Mouse (Mus musculus): Measurements from ENCODE around the gene Opn5.

Gene Opn5

DNA sequence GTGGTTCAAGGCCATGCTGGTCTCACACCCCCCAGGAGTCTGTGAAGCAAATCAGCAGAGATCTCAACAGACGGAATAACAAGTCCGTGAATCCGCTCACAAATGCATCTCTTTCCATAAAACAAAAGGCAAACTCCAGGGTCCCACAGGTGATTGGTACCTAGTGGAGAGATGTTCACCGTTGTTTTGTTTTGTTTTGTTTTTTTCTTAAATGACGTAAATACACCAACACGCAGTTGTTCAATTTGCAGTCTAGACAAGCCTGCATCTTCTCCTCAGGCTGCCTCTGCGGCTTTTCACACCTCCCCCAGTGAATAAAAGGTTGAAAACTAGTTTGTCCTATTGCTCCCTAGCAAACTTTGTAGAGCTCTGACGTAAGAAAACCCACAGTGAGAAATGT, at the start of gene Opn5:
TSS of gene Opn5 (minus strand) at position 101 of the 400 bp plus-strand sequence.
- 89% methylated on average over 8 of the region's 8 CpGs for WGBS

DNA sequence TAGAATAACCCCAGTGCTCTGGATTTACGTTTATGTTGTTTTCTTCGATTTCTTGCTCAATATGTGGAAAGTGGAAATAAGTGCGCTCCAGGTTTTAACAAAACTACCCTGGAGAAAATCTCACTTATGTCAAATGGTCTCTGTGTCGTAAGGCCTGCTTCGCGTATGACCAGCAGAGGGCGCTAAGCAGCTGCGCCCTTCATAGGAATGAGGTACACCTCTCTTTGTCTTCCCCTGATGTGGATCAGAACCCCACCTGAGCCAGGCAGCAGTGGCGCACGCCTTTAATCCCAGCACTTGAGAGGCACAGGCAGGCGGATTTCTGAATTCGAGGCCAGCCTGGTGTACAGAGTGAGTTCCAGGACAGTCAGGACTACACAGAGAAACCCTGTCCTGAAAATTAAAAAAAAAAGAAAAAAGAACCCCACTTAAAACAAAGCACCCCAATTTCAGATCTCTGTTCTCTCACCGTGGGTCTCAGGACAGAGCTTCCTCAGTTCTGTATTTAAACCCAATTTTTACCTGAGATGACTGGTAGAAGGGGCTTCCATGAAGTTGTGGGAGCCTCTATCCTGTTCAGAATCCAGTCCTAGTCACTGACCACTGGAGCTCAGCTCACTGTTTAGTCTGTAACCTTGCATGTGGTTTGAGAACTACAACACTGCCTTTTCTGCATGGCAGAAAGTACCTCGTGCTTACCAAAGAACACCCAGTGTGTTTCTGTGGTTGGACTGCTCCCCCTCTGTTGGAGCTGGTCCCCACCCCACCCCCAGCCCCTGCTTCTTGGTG, 47.6 kb upstream of the Opn5 start:
- 31% methylated on average over 14 of the region's 14 CpGs for WGBS

DNA sequence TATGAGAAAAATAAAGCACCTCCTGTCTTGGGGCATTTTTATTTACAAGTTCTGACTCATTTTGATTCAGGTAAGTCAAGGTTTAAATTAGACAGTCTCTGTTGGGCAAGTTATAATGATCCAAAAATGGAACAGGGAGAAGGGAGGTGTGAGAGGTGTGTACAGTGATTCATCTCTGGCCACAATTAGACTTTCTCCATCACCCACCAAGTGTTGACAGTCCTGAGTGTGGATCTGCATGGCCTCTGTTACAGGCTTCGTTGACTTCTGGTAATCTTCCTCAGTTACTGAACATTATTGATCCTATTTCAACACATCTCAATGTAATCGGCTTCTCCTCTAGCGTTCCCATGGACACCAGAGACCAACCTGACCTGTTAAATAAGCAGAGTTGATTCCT, 32.2 kb upstream of the Opn5 start:
- WGBS, result 84% methylated on average over 3 of the region's 3 CpGs

DNA sequence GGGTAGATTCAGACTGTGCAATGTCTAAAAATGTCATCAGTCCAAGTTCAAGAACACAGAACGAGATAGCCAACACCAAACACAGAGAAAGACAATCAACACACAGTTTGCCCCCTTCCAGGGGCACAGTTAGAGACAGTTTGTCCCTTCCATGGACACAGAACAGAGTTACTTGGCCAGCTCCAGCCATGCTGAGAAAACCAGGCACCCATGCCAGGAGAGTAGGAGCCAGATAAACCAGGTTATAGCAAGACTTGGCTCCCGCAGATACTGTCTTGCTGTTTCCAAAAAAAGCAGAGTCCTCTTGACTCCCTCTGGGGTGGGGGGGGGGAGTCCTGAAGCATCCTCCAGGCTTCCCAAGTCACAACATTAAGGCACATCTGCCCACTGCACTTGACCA, 19.0 kb upstream of the Opn5 start:
- 71% methylated on average over 2 of the region's 2 CpGs for WGBS

DNA sequence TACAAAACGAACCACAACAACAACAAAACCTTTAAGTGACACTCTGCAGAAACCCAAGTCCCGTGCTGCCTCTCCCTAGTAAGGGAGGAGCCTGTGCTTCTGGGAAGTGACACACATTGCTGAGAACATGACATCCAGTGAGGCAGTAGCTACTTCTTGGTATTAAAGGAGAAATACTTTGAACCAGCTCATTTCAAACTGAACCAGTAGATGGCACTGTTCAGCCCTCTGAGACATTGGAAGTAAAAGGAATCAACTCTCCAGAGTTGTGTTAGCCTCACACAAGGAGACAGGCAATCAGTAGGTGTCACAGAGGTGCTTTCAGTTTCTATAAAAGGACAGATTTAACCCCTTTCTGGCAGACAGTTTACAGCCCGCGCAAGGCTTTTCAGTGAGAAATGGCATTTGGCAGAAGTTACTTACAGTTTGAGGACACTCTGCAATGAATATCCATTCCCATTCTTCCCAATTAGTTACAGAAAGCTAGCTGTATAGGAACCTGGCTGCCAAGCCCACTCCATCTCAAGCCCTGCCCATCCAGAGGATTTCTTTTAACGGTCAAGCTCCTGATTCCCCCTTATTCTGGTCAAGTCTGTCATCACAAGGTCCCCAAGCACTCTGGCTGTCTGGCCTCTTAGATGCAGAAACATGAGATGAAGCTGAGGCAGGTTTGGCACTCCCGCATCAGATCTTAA, 2.0 kb upstream of the Opn5 start:
- 34% methylated on average over 6 of the region's 6 CpGs for WGBS

DNA sequence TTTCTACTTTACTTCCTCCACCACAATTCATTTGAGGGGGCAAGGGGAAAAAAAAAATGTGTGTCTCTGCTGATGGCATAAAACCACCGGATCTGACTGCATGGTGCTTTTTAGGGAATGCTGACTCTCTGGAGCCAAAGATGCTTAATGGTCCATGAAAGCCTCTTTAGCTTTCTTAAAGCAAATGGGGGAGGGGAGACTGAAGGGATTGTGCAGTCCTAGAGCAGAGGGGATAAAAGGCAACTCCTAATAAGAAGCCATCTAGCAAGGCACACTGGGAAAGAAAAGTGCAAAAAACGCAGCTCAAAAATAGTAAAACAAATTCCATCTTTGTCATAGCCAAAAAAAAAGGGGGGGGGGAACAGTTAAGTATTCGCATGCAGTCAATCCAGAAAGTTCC, 2.9 kb downstream of the Opn5 start:
- 37% methylated on average over 3 of the region's 3 CpGs for whole genome bisulfite sequencing

DNA sequence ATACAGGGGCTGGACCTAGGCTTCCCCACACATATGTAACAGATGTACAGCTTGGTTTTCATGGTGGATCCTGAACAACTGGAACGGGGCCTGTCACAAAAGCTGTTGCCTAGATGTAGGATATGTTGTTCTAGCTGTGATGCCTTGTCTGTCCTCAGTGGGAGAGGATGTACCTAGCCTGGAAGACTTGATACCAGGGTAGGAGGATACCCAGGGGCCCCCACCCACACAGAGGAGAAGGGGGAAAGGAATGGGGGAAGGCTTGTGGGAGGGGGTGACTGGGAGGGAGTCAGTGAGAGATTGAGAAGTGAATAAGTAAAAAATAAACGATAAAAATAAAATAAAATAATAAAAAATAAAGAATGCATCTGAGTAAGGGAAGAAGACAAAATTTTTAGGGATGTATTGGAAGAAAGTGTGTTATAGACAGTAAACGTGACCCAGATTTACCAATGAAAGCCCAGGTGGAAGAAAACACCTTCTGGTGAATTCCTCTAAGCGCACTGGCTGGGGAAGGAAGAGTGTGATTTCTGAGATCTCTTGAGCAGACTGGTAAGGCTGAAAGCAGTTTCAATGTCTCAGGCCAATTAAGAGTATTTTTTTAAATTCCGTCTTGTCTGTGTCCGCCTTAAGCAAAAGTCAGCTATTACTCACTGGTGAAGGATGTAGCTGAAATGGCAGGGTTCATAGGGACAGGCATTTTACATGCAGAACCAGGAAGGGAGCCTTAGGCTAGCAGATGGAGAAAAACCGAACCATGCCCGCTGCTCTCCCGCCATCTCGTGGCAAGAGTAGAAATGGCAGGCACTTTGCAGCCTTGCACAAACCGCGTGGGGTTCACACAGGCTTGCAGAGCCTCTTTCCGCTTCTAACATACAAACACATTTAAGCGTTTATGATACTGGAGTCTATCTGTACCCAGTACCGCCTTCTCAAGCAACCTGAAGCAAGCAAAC, 8.1 kb downstream of the Opn5 start:
- 21% methylated on average over 15 of the region's 15 CpGs for WGBS

DNA sequence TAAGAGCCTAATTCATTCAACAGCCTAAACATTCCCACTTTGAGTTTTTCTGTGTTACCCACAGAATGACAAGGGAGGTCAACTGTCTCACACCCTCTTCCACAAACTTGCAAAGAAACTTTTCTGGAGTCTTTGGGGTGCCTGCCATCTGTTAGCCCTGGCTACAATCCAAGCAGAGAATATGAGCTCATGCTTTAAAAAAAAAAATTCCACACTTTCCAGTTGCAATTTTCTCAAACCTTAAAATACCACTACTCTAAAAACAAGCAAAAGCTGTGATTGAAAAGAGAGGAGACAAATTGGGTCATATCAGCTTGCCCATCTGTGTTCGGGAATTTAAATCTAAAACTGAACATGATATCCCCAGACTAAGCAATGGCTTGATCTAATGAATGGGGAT, 24.7 kb downstream of the Opn5 start:
- 38% methylated on average over 1 of the region's 1 CpGs for WGBS

DNA sequence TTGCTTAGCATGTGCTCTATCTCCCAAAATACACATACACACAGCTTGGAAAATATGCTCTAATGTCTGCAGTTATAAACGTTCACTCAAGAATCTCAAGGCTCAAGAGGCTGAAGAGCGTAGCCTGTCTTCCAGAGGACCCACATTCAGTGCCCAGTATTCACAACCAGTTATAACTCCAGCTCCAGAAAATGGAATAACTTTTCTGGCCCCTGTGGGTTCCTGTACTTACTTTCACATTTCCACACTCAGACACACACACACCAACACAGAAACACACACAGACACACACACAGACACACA, 28.2 kb downstream of the Opn5 start:
- WGBS, result 49% methylated on average over 2 of the region's 2 CpGs

DNA sequence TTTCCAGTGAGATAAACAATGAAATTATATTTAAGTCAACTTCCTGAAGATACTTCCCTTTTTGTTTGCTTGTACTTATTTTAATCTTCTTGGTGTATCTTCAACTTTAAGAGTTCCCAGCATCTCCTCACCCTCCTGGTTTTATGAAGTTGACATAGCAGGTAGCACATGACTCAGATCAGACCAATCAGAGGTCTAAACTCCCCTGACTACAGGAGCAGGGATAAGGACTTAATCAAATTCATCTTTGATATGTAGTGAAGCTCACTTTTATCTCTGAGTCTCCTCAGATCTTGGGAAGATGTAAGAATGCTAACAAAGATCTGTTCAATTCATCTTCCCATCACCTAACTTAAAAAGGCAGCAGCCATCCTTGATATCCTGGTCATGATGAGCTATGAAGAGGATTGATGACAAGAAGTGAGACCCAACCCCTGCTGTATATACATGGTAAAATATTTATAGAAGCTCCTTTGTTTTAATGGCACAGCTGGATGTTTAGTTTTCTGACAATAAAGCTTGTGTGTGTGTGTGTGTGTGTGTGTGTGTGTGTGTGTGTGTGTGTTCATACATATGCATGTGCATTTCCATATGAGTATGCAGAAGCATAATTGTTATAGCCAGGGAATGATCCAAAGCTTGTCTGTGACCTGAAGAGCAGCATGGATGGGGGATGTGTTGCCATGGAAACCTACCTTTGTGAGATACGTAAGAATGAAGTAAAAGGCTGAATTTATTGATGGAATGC, 28.7 kb downstream of the Opn5 start:
- 35% methylated on average over 1 of the region's 1 CpGs for WGBS

DNA sequence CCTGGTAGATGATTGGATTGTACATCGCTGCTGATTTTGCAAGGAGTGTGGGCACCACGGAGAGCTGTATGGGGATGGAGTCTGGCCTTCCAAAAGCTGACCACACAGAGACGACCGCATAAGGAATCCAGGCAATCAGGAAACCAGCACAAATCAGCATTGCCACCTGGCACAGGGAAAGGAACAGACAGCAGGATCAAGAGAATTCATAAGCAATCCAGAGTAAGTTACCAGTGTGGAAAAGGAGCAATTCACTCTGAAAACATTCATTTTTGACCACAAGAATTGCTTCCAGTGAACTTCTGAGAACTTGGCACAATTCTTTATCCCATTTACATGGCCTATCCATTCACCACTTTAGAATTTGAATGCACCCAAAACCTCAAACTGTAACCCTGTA, 30.6 kb downstream of the Opn5 start:
- WGBS, result 49% methylated on average over 4 of the region's 4 CpGs

DNA sequence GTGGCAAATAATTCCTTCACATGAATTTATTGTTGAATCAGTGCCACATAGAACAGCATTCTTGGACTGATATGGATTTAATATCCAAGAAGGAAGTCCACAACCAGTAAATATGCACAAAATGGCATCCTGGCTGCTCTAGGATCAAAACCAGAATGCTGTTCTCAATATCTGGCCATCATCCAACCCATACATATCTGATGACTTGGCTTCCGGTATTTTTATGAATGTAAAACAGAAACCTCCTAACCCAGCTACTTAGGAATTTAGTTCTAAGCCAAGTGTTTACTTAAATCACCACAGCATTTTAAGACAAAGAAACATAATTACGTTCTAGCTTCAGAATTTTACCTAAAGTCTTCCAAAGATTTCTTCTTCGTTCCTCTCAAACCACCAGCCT, 31.0 kb downstream of the Opn5 start:
- WGBS, result 52% methylated on average over 3 of the region's 3 CpGs

DNA sequence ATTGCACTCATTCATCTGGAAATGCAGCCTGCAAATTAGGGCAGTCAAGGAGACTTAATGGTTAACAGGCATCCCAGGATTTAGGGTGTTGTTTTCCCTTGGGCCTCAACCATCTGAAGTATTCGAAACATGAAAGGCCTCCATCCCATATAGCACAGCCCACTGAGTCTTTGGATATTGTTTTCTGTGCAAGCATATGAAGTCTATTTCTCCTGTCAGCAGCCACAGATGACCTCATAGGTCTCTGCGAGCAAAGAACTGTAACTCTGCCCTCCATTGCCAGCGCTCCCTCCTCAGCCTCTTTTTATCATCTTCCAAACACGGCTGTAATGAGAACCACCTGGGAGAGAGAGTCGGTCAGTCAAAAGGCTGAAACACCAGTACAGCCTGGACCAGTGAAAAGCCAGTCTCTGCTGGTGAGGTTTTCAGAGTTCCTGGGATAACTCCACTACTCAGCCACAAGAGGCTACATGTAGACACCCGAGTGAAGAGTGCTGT, 34.5 kb downstream of the Opn5 start:
- WGBS, result 45% methylated on average over 6 of the region's 6 CpGs

DNA sequence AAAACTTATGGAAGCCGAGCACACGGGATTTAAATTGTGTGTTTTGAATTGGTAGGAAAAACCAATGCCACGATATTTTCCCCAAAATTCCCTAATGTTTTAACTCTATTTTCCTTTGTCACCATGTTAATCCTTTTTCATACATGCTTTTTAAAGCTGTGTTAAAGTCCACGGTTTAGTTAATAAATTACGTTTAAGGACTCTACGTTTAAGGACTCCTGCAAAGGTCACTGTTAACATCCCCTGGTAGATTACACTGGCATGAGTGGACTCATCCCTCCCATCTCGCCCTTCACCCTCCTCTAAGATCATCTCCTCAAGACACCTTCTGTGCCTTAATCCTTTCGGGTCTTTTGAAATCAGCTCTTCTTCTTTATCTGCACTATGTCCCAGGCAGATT, 37.4 kb downstream of the Opn5 start:
- WGBS, result 94% methylated on average over 8 of the region's 8 CpGs

DNA sequence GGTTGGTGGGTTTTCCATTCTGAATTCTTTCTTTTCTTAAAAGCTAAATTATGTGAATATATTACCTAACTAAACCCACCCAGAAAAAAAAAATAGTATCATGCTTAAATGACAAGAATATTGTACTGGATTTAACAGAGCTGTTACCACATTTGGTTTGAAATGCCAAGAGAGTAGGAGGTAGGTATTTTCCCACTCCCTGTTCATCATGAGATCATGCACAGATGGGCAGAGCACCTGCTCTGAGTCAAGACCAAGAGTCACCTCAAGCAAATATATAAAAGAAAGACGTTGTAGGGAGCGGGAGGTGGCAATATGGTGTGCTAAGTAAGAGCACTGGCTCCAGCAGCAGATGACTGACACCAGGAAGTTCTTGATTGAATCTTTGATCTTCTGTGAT, 61.6 kb downstream of the Opn5 start:
- WGBS, result 61% methylated on average over 2 of the region's 2 CpGs

DNA sequence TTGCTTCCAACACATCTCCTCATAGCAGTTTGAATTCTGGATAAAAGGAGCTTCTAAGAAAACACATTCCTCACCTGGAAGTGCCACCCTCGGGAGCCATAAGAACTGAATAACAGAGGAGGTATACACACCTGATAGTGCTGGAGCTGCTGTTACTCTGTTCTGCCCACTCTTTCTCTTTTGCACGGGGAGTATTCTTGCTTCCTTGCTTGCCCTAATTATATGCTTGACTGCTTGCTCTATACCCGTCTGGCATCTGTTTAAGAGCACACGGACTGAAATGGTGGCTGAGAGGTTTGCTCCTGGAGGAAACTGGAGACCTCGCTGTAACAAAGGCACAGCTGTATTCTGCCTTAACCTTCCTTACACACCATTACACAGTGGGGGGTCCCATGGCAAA, 81.0 kb downstream of the Opn5 start:
- 36% methylated on average over 5 of the region's 5 CpGs for whole genome bisulfite sequencing

DNA sequence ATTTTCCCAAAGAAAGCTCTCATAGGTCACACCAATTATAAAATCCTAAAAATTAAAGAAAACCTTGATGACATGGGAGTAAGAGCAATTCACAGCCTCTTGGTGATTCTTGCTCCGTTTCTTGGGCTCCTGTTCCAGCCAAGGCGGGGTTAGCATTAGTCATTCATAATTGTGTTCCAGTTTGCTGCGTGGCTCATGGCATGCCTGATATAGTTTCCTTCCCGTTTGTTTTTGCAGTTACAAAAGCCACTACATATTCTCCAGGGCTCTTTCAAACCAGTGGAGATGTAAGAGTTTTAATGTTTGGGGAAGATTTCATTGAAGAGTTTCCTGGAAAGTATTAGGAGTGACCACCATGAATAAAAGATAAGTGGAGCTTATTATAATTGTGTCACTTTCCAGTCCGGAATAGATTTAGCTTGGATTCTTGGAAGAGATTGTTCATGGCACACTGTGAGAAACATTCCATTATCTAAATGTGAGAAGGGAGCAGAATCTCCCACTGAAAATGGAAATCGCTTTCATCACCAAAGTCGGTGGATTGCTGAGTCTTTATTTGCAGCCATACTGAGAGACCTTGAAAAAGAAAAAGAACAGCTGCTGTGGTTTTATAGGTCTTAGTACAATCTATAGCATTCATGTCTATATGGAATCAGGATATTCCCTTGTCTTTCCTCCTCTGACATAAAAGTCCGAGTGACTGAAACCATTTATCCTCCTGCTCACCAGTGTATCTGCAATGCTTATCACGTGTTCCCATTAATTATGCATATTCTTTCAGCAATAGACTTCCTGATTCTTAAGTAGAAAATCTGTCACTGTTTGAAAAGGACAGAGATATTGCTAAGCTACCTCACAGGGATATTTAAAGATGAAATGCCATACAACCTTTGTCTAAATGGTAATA, 101.6 kb downstream of the Opn5 start:
- WGBS, result 25% methylated on average over 9 of the region's 9 CpGs
